Mouse (Mus musculus) frontal cortex, adult 2 months (tissue): ENCODE measurements at regions not wholly inside any gene's neighbourhood (a gene's known extent, or its start where the extent isn't known, plus 50 kb on each side); places are given as distances from the start of the nearest gene placed in this dataset.

ENCODE experiments used
- DNase-seq, 2 experiments: peaks; one replicate each; pipeline ENCODE4 v3.0.0; 2022; ENCODE audit warnings: low spot score in 1 of 2; ENCODE audit errors: extremely low spot score in 1 of 2

- DNase-seq, result no peak
Measured at GRCm38 (mm10) chr14:61691785-61692372, 84.6 kb downstream of the Kcnrg start.

- no peak for DNase-seq
Measured at GRCm38 (mm10) chr14:61694796-61695195, 87.5 kb downstream of the Kcnrg start.

GRCm38 (mm10) chr14:61696290-61696842 lies 89.1 kb downstream of the Kcnrg start:
- no peak for DNase-seq

GRCm38 (mm10) chr14:61696886-61697554 lies 89.8 kb downstream of the Kcnrg start:
- DNase-seq, result no peak

- DNase-seq, result no peak
Measured at GRCm38 (mm10) chr14:61697704-61698103, 90.4 kb downstream of the Kcnrg start.

GRCm38 (mm10) chr14:61698358-61699055 lies 91.2 kb downstream of the Kcnrg start:
- DNase-seq, result no peak

GRCm38 (mm10) chr14:61699638-61700037 lies 92.4 kb downstream of the Kcnrg start:
- DNase-seq, result no peak

GRCm38 (mm10) chr14:61701131-61701530 lies 93.9 kb downstream of the Kcnrg start:
- DNase-seq, result no peak

- no peak for DNase-seq
Measured at GRCm38 (mm10) chr14:61703916-61704315, 96.7 kb downstream of the Kcnrg start.

- no peak for DNase-seq
Measured at GRCm38 (mm10) chr14:61706984-61707383, 99.7 kb downstream of the Kcnrg start.

GRCm38 (mm10) chr14:61708331-61708730 lies 101.1 kb downstream of the Kcnrg start:
- no peak for DNase-seq

GRCm38 (mm10) chr14:61715746-61716145 lies 108.5 kb downstream of the Kcnrg start:
- DNase-seq, result no peak

- DNase-seq, result no peak
Measured at GRCm38 (mm10) chr14:61718392-61719124, 111.3 kb downstream of the Kcnrg start.

GRCm38 (mm10) chr14:61721302-61721701 lies 114.0 kb downstream of the Kcnrg start:
- DNase-seq, result no peak

- no peak for DNase-seq
Measured at GRCm38 (mm10) chr14:61724942-61725341, 117.7 kb downstream of the Kcnrg start.

GRCm38 (mm10) chr14:61728562-61728961 lies 121.3 kb downstream of the Kcnrg start:
- no peak for DNase-seq

GRCm38 (mm10) chr14:61735541-61735940 lies 128.3 kb downstream of the Kcnrg start:
- no peak for DNase-seq

GRCm38 (mm10) chr14:61736384-61737322 lies 129.4 kb downstream of the Kcnrg start:
- DNase-seq, result no peak

- DNase-seq, result no peak
Measured at GRCm38 (mm10) chr14:61737504-61738040, 130.3 kb downstream of the Kcnrg start.

- no peak for DNase-seq
Measured at GRCm38 (mm10) chr14:61739453-61739852, 132.2 kb downstream of the Kcnrg start.
